Mouse (Mus musculus) stomach, postnatal 0 days (tissue): ENCODE measurements at regions not wholly inside any gene's neighbourhood (a gene's known extent, or its start where the extent isn't known, plus 50 kb on each side); places are given as distances from the start of the nearest gene placed in this dataset.

Experiments
- ATAC-seq: fragments of 200-750 bp; cut with Nextera tagmentation; 2 replicates; pipeline ENCODE4 v1.8.0; 2017; ENCODE audit not compliant: low FRiP score, low TSS enrichment
- DNase-seq: peaks from one replicate; pipeline ENCODE4 v3.0.0-alpha.2; 2016; ENCODE audit warnings: low spot score
- H3K27ac ChIP-seq: fragments of 300-500 bp; sonication (generic); replicated peaks from 2 replicates; pipeline ENCODE4 v1.5.1; 2014; ENCODE audit warnings: mild to moderate bottlenecking, control low read depth
- H3K27me3 ChIP-seq: fragments of 300-500 bp; sonication (generic); 2 replicates; pipeline ENCODE4 v1.6.1; 2014; ENCODE audit warnings: low read length; ENCODE audit not compliant: control insufficient read depth, insufficient read depth
- H3K36me3 ChIP-seq: fragments of 300-500 bp; sonication (generic); 2 replicates; pipeline ENCODE4 v1.6.1; 2014; ENCODE audit warnings: low read length, mixed read lengths; ENCODE audit not compliant: control insufficient read depth, insufficient read depth
- H3K4me1 ChIP-seq: fragments of 300-500 bp; sonication (generic); replicated peaks from 2 replicates; pipeline ENCODE4 v1.6.1; 2014; ENCODE audit warnings: antibody characterized with exemption; ENCODE audit not compliant: control insufficient read depth, insufficient read depth
- H3K4me2 ChIP-seq: fragments of 300-500 bp; sonication (generic); replicated peaks from 2 replicates; pipeline ENCODE4 v1.6.1; 2014; ENCODE audit warnings: low read depth, mild to moderate bottlenecking, control low read depth, moderate library complexity
- H3K4me3 ChIP-seq: fragments of 300-500 bp; sonication (generic); 2 replicates; pipeline ENCODE4 v1.5.1; 2014; ENCODE audit warnings: low read depth, low read length, control low read depth
- H3K9ac ChIP-seq: fragments of 300-500 bp; sonication (generic); 2 replicates; pipeline ENCODE4 v1.6.1; 2014; ENCODE audit warnings: mild to moderate bottlenecking, low read length, control low read depth, mixed read lengths
- H3K9me3 ChIP-seq: fragments of 300-500 bp; sonication (generic); 2 replicates; pipeline ENCODE4 v1.6.1; 2016; ENCODE audit warnings: low read length; ENCODE audit not compliant: control insufficient read depth
- CTCF ChIP-seq: IDR thresholded peaks from 2 replicates; pipeline ENCODE4 v1.5.1; 2016; ENCODE audit warnings: antibody characterized with exemption, low read depth, mild to moderate bottlenecking, moderate library complexity
- EP300 ChIP-seq: optimal IDR thresholded peaks from 2 replicates; pipeline ENCODE3; 2016; ENCODE audit warnings: antibody characterized with exemption
- WGBS: fragments of 180-500 bp; shearing (Covaris S2); extraction: QIAGEN DNeasy Blood & Tissue Kit; methylation state at CpG from one replicate; pipeline ENCODE4 v1.1.7; 2014; 5-methylcytosine and 5-hydroxymethylcytosine counted together

GRCm38 (mm10) chr15:27137580-27137979, 242.2 kb upstream of the Fbxl7 start:
- H3K27ac ChIP-seq = no peak overlapping the region
- no peaks in the 10 kb centered on the region for H3K4me1 ChIP-seq
- no peak overlapping the region for H3K9ac ChIP-seq
- no peak overlapping the region for H3K4me2 ChIP-seq
- H3K4me3 ChIP-seq = no peak overlapping the region
- WGBS = 53% methylated on average over 5 of the region's 5 CpGs
- H3K9me3 ChIP-seq = no peaks in the 10 kb centered on the region
- ATAC-seq = no peak
- no peaks in the 10 kb centered on the region for H3K36me3 ChIP-seq
- TF ChIP-seq CTCF = no peak
- TF ChIP-seq EP300 = no peak
- no peak for DNase-seq
- H3K27me3 ChIP-seq = no peaks in the 10 kb centered on the region

GRCm38 (mm10) chr15:27145860-27146259, 250.5 kb upstream of the Fbxl7 start:
- TF ChIP-seq EP300 = no peak
- TF ChIP-seq CTCF = no peak
- ATAC-seq (no peak), DNase-seq (no peak)
- Histone ChIP-seq H3K27me3 (no peaks in the 10 kb centered on the region), H3K9me3 (no peaks in the 10 kb centered on the region), H3K27ac (no peak overlapping the region), H3K9ac (no peak overlapping the region), H3K4me1 (no peaks in the 10 kb centered on the region), H3K4me3 (no peak overlapping the region), H3K4me2 (no peak overlapping the region), H3K36me3 (no peaks in the 10 kb centered on the region)
- 64% methylated on average over 6 of the region's 6 CpGs for WGBS

GRCm38 (mm10) chr15:27160986-27161385, 265.6 kb upstream of the Fbxl7 start:
- 54% methylated on average over 5 of the region's 5 CpGs for WGBS
- Histone ChIP-seq H3K4me1 (no peaks in the 10 kb centered on the region), H3K9me3 (no peaks in the 10 kb centered on the region), H3K27ac (no peak overlapping the region), H3K4me3 (no peak overlapping the region), H3K9ac (no peak overlapping the region), H3K27me3 (no peaks in the 10 kb centered on the region), H3K4me2 (no peak overlapping the region), H3K36me3 (no peaks in the 10 kb centered on the region)
- DNase-seq = no peak
- TF ChIP-seq CTCF (no peak), EP300 (no peak)
- no peak for ATAC-seq

GRCm38 (mm10) chr15:27167484-27167883, 272.1 kb upstream of the Fbxl7 start:
- H3K4me3 ChIP-seq = no peak overlapping the region
- H3K4me2 ChIP-seq = no peak overlapping the region
- no peak for ATAC-seq
- H3K27me3 ChIP-seq = no peaks in the 10 kb centered on the region
- no peak overlapping the region for H3K27ac ChIP-seq
- 59% methylated on average over 1 of the region's 1 CpGs for WGBS
- TF ChIP-seq CTCF (no peak), EP300 (no peak)
- H3K9ac ChIP-seq = no peak overlapping the region
- no peaks in the 10 kb centered on the region for H3K4me1 ChIP-seq
- H3K36me3 ChIP-seq = no peaks in the 10 kb centered on the region
- H3K9me3 ChIP-seq = no peaks in the 10 kb centered on the region
- DNase-seq = no peak

- Histone ChIP-seq H3K4me2 (no peak overlapping the region), H3K36me3 (no peaks in the 10 kb centered on the region), H3K27me3 (no peaks in the 10 kb centered on the region), H3K9ac (no peak overlapping the region), H3K27ac (no peak overlapping the region), H3K4me3 (no peak overlapping the region), H3K4me1 (no peaks in the 10 kb centered on the region), H3K9me3 (no peaks in the 10 kb centered on the region)
- ATAC-seq = no peak
- TF ChIP-seq CTCF = no peak
- no peak for TF ChIP-seq EP300
- 88% methylated on average over 7 of the region's 7 CpGs for WGBS
- no peak for DNase-seq
Observed at GRCm38 (mm10) chr15:27169846-27170245, 274.5 kb upstream of the Fbxl7 start.

- Histone ChIP-seq H3K4me3 (no peak overlapping the region), H3K36me3 (no peaks in the 10 kb centered on the region), H3K27ac (no peak overlapping the region), H3K4me1 (no peaks in the 10 kb centered on the region), H3K27me3 (no peaks in the 10 kb centered on the region), H3K4me2 (no peak overlapping the region), H3K9ac (no peak overlapping the region), H3K9me3 (no peaks in the 10 kb centered on the region)
- ATAC-seq (no peak), DNase-seq (no peak)
- TF ChIP-seq EP300 (no peak), CTCF (no peak)
- 28% methylated on average over 5 of the region's 5 CpGs for WGBS
Observed at GRCm38 (mm10) chr15:27173506-27173905, 278.1 kb upstream of the Fbxl7 start.
